Mouse (Mus musculus) heart, embryonic 10.5 days (tissue): Measurements from ENCODE around the gene Dph3. TPM values are rescaled to one million over a fixed set of nuclear protein-coding genes. Genes with fewer than 3 reads are reported as not detected.

ENCODE experiments used
- DNase-seq: peaks from one replicate; pipeline ENCODE4 v3.0.0-alpha.2; 2017; ENCODE audit warnings: low spot score
- H3K27ac ChIP-seq: fragments of 300-500 bp; sonication (generic); 2 replicates; pipeline ENCODE4 v1.5.1; 2016; ENCODE audit warnings: mild to moderate bottlenecking
- H3K27me3 ChIP-seq: fragments of 300-500 bp; sonication (generic); 2 replicates; pipeline ENCODE4 v1.6.1; 2016; ENCODE audit warnings: mild to moderate bottlenecking; ENCODE audit not compliant: poor library complexity, insufficient read depth, severe bottlenecking
- H3K36me3 ChIP-seq: fragments of 300-500 bp; sonication (generic); 2 replicates; pipeline ENCODE4 v1.6.1; 2016; ENCODE audit warnings: mild to moderate bottlenecking, moderate library complexity
- H3K4me1 ChIP-seq: fragments of 300-500 bp; sonication (generic); 2 replicates; pipeline ENCODE4 v1.6.1; 2016; ENCODE audit warnings: mild to moderate bottlenecking
- H3K4me3 ChIP-seq: fragments of 300-500 bp; sonication (generic); 2 replicates; pipeline ENCODE4 v1.5.1; 2016; ENCODE audit warnings: mild to moderate bottlenecking, moderate library complexity
- H3K9me3 ChIP-seq: fragments of 300-500 bp; sonication (generic); 2 replicates; pipeline ENCODE4 v1.6.1; 2016; ENCODE audit warnings: mild to moderate bottlenecking, moderate library complexity
- WGBS: fragments of 180-500 bp; shearing (Covaris S2); methylation state at CpG from one replicate; pipeline ENCODE4 v1.1.7; 2016; 5-methylcytosine and 5-hydroxymethylcytosine counted together
- polyA plus RNA-seq: library from polyadenylated mRNA; unstranded; fragments of >200 nt; fragmentation: Nextera tagmentation; extraction: Ambion mirVana; gene quantifications from 2 replicates; pipeline ENCODE4 v1.2.1, GENCODE M21; 2016

Dph3 gene
- polyA plus RNA-seq, 1 experiment from 2014 or later = 90.6 TPM

DNA sequence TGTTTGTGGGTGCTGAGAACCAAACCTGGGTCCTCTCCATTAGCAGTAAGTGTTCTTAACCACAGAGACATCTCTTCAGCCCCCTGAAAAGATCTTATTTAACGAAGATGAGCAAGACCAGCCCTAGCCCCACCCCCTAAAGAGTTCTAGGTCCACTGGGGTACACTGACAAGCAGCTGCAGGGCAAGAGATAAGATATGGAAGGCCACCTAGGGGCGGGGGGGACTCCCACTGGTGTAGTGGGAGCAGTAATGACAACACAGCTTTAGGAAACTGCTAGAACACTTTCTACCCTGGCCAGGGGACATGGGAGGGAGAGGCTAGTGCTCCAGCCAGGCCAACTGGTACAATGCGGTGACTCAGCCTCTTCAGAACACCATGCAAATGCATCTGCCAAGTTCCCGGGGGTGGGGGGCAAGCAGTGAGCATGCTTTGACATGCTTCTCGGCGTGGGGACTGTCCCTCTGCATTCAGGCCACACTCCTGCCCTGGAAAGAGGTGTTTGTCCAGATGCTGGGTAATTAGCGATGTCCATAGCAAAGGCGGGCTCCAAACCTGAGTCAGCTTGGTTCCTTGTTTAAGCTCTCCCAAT lies 47.8 kb downstream of the Dph3 start:
- WGBS = 77% methylated on average over 8 of the region's 8 CpGs
- DNase-seq = peak; percentile 83
- H3K36me3 ChIP-seq = peaks cover 4% of the 10 kb centered on the region; the same call in 1 of the 2 replicates
- no peaks in the 10 kb centered on the region for H3K9me3 ChIP-seq
- peaks cover 22% of the 10 kb centered on the region for H3K4me1 ChIP-seq
- H3K4me3 ChIP-seq = no peak overlapping the region
- no peaks in the 10 kb centered on the region for H3K27me3 ChIP-seq
- peak overlapping the region; percentile 48; the same call in 1 of the 2 replicates for H3K27ac ChIP-seq

DNA sequence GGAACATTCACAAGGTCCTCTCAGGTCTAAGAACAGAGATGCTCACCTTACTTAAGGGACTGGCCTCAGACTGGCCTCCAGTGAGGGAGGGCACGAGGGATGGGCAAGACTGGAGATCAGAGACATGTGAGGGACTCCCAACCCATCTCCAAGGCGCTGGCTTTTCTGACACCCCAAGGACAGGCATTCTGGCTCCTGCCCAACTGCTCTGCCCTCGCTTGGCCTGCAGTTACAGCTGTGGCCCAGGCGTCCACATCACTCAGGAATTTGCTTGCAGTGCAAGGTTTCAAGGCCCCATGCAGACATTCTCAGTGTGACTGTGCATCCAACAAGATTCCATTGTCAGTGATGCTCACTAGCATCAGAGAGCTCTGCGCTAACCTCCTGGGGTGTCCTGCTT lies 49.0 kb downstream of the Dph3 start:
- Histone ChIP-seq H3K27ac (no peak overlapping the region), H3K36me3 (peaks cover 4% of the 10 kb centered on the region; the same call in 1 of the 2 replicates), H3K27me3 (no peaks in the 10 kb centered on the region), H3K4me1 (peaks cover 16% of the 10 kb centered on the region), H3K9me3 (no peaks in the 10 kb centered on the region), H3K4me3 (no peak overlapping the region)
- 74% methylated on average over 5 of the region's 5 CpGs for WGBS
- no peak for DNase-seq

DNA sequence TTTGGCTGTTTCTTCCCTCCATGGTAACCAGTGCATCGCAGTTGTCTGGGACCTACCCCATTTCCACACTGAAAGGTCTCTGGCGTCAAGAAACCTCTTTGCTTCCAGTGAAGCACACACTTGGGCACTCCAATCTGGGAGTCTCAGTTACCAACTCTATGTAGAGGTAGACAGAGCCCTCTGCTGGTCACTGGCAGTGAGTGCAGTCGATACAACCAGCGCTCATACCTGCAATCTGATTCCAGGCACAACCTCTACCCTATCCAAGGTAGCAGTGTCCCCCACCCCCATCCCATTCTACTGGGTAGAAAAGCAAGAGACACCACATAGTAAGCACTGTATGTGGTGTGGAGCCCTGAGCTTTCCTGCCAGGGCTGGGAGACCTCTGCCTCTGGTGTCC lies 53.0 kb downstream of the Dph3 start:
- whole genome bisulfite sequencing = 11% methylated on average over 4 of the region's 4 CpGs
- H3K27me3 ChIP-seq = peaks cover 32% of the 10 kb centered on the region
- peaks cover 25% of the 10 kb centered on the region for H3K4me1 ChIP-seq
- no peak overlapping the region for H3K27ac ChIP-seq
- peak; percentile 86 for DNase-seq
- H3K4me3 ChIP-seq = no peak overlapping the region
- peaks cover 1% of the 10 kb centered on the region; the same call in 1 of the 2 replicates for H3K36me3 ChIP-seq
- H3K9me3 ChIP-seq = no peaks in the 10 kb centered on the region

Other genes starting within 250 kb of the Dph3 start
- 0.18 and 0.38 TPM in 2 replicates for gene Galnt15, start 56.7 kb downstream of the Dph3 start, polyA plus RNA-seq
- 26.5 and 36.6 TPM in 2 replicates for gene Oxnad1, start 355 bp downstream of the Dph3 start, polyA plus RNA-seq
- not detected in 2 replicates for gene Msmb, start 56.3 kb upstream of the Dph3 start, polyA plus RNA-seq
- 102 and 112 TPM in 2 replicates for gene Ncoa4, start 74.1 kb upstream of the Dph3 start, polyA plus RNA-seq
- 370 and 414 TPM in 2 replicates for gene Timm23, start 116.2 kb upstream of the Dph3 start, polyA plus RNA-seq
- gene Parg, start 116.2 kb upstream of the Dph3 start, polyA plus RNA-seq = 32.7 and 35.3 TPM in 2 replicates
- gene Ogdhl, start 236.3 kb upstream of the Dph3 start, polyA plus RNA-seq = 15.3 and 22.1 TPM in 2 replicates